Mouse (Mus musculus): ENCODE data around the gene Tmcc3.

GRCm38 (mm10) chr10:94433901-94434300 lies 122.2 kb downstream of the Tmcc3 start:
- TF ChIP-seq CTCF (IDR thresholded peaks at IDR 0.05; ENCODE audit: low read depth, low read length) (no peak), POLR2A (IDR thresholded peaks at IDR 0.05; ENCODE audit: borderline replicate concordance, low read depth, low read length) (no peak)

Data from bone marrow macrophage, adult 2 months (primary cell).